Mouse (Mus musculus) small intestine, adult 2 months (tissue): ENCODE results near the gene Uhmk1.

ENCODE experiments used
- CTCF ChIP-seq: fragments of 200-500 bp; IDR thresholded peaks from 2 replicates; pipeline ENCODE4 v1.5.1; 2012; ENCODE audit warnings: low read depth, mild to moderate bottlenecking, control low read depth, inconsistent platforms, low read length, moderate library complexity, mixed read lengths; ENCODE audit not compliant: insufficient replicate concordance, insufficient read length; ENCODE audit errors: extremely low read depth
- POLR2A ChIP-seq: fragments of 200-500 bp; IDR thresholded peaks from 2 replicates; pipeline ENCODE4 v1.6.1; 2012; ENCODE audit warnings: low read depth, mild to moderate bottlenecking, control low read depth, inconsistent platforms, low read length, moderate library complexity

DNA sequence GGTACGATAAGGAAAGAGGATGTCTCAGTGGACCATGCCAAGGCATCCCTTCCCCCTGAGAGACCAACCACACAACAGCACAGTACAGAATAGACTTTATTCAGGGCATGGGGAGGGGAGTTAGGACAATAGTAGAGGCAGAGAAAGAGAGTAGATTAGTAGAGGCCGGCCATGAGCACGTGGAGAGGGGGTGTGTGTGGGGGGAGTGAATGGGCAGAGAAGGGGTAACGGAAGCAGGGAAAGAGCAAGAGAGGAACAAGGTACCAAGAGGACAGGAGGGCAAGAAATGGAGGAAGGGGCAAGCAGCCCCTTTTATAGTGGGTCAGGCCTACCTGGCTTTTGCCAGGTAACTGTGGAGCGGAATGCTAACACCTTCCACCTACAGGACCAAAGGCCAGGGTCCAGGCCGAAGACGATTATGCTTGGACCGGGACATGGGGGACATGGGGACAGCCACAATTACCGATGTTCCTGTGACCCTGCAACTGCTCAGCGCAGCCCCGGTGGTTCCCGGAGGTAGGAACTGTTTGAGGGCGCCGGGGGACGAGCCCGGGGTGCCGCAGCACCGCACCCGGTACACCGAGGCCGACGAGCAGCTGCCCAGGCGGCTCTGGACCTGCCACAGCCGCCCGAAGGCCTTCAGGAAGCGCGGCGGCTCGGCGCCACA, 39.8 kb upstream of the Uhmk1 start:
- TF ChIP-seq CTCF, result no peak
- no peak for TF ChIP-seq POLR2A
